Mouse (Mus musculus): ENCODE measurements around the gene Fcgr1. TPM values are rescaled to one million over a fixed set of nuclear protein-coding genes. Genes with fewer than 3 reads are reported as not detected.
"Not testable (repeated sequence)": the region's sequence is repeated elsewhere in the genome, so short reads cannot be mapped to it uniquely, and the experiment has no call there.

Gene Fcgr1
- total and polyA plus RNA-seq, 2 experiments = 2.2 to 3.7 TPM

- H3K27ac ChIP-seq (replicated peaks; ENCODE audit: insufficient read depth, low read depth, low read length) = no peak overlapping the region
- WGBS = 90% methylated on average over 5 of the region's 5 CpGs
- no peaks in the 10 kb centered on the region for H3K79me2 ChIP-seq (ENCODE audit: control insufficient read depth, insufficient read depth, low read length)
- H3K36me3 ChIP-seq (ENCODE audit: control insufficient read depth, insufficient read depth, low read length) = no peaks in the 10 kb centered on the region
- no peak overlapping the region for H3K9ac ChIP-seq (ENCODE audit: low read depth, low read length)
- H3K4me1 ChIP-seq (ENCODE audit: control insufficient read depth, insufficient read depth, low read length) = no peaks in the 10 kb centered on the region
- TF ChIP-seq POLR2A (IDR thresholded peaks at IDR 0.05; ENCODE audit: extremely low read depth, insufficient read depth, low read length) (no peak), CTCF (IDR thresholded peaks at IDR 0.05; ENCODE audit: low read depth, low read length) (no peak)
- H3K27me3 ChIP-seq (ENCODE audit: control insufficient read depth, insufficient read depth, low read length) = no peaks in the 10 kb centered on the region
- H3K4me3 ChIP-seq (ENCODE audit: insufficient read depth, low read depth, low read length) = no peak overlapping the region
- no peak for DNase-seq (ENCODE audit: extremely low read depth, low read depth, low spot score)
These were observed 8.3 kb upstream of the Fcgr1 start for GRCm38 (mm10) chr3:96302076-96302475.

GRCm38 (mm10) chr3:96300706-96301529, 7.1 kb upstream of the Fcgr1 start:
- peak overlapping the region; percentile 71 for H3K27ac ChIP-seq (replicated peaks; ENCODE audit: insufficient read depth, low read depth, low read length)
- 59% methylated on average over 26 of the region's 26 CpGs for WGBS
- H3K4me1 ChIP-seq (ENCODE audit: control insufficient read depth, insufficient read depth, low read length) = no peaks in the 10 kb centered on the region
- DNase-seq (ENCODE audit: extremely low read depth, low read depth, low spot score) = peak; percentile 51
- 0 out of 2 replicates have a peak, but pooled peaks cover 2% of the 10 kb centered on the region for H3K27me3 ChIP-seq (ENCODE audit: control insufficient read depth, insufficient read depth, low read length)
- TF ChIP-seq CTCF (IDR thresholded peaks at IDR 0.05; ENCODE audit: low read depth, low read length) (no peak), POLR2A (IDR thresholded peaks at IDR 0.05; ENCODE audit: extremely low read depth, insufficient read depth, low read length) (no peak)
- no peaks in the 10 kb centered on the region for H3K36me3 ChIP-seq (ENCODE audit: control insufficient read depth, insufficient read depth, low read length)
- peak overlapping the region; percentile 34 for H3K9ac ChIP-seq (ENCODE audit: low read depth, low read length)
- no peaks in the 10 kb centered on the region for H3K79me2 ChIP-seq (ENCODE audit: control insufficient read depth, insufficient read depth, low read length)
- H3K4me3 ChIP-seq (ENCODE audit: insufficient read depth, low read depth, low read length) = peak overlapping the region; percentile 11

- Histone ChIP-seq H3K79me2 (ENCODE audit: control insufficient read depth, insufficient read depth, low read length) (no peaks in the 10 kb centered on the region), H3K27me3 (ENCODE audit: control insufficient read depth, insufficient read depth, low read length) (0 out of 2 replicates have a peak, but pooled peaks cover 2% of the 10 kb centered on the region), H3K36me3 (ENCODE audit: control insufficient read depth, insufficient read depth, low read length) (no peaks in the 10 kb centered on the region), H3K4me3 (ENCODE audit: insufficient read depth, low read depth, low read length) (no peak overlapping the region), H3K9ac (ENCODE audit: low read depth, low read length) (no peak overlapping the region), H3K27ac (replicated peaks; ENCODE audit: insufficient read depth, low read depth, low read length) (no peak overlapping the region), H3K4me1 (ENCODE audit: control insufficient read depth, insufficient read depth, low read length) (no peaks in the 10 kb centered on the region)
- 98% methylated on average over 2 of the region's 2 CpGs for WGBS
- DNase-seq (ENCODE audit: extremely low read depth, low read depth, low spot score) = no peak
- TF ChIP-seq CTCF (IDR thresholded peaks at IDR 0.05; ENCODE audit: low read depth, low read length) (no peak), POLR2A (IDR thresholded peaks at IDR 0.05; ENCODE audit: extremely low read depth, insufficient read depth, low read length) (no peak)
These were observed 5.8 kb upstream of the Fcgr1 start for GRCm38 (mm10) chr3:96299562-96299961.

- WGBS = 93% methylated on average over 4 of the region's 4 CpGs
- H3K4me3 ChIP-seq (ENCODE audit: insufficient read depth, low read depth, low read length) = no peak overlapping the region
- H3K27me3 ChIP-seq (ENCODE audit: control insufficient read depth, insufficient read depth, low read length) = 0 out of 2 replicates have a peak, but pooled peaks cover 2% of the 10 kb centered on the region
- H3K27ac ChIP-seq (replicated peaks; ENCODE audit: insufficient read depth, low read depth, low read length) = no peak overlapping the region
- no peak for DNase-seq (ENCODE audit: extremely low read depth, low read depth, low spot score)
- H3K9ac ChIP-seq (ENCODE audit: low read depth, low read length) = no peak overlapping the region
- no peaks in the 10 kb centered on the region for H3K79me2 ChIP-seq (ENCODE audit: control insufficient read depth, insufficient read depth, low read length)
- H3K36me3 ChIP-seq (ENCODE audit: control insufficient read depth, insufficient read depth, low read length) = no peaks in the 10 kb centered on the region
- no peaks in the 10 kb centered on the region for H3K4me1 ChIP-seq (ENCODE audit: control insufficient read depth, insufficient read depth, low read length)
- TF ChIP-seq POLR2A (IDR thresholded peaks at IDR 0.05; ENCODE audit: extremely low read depth, insufficient read depth, low read length) (no peak), CTCF (IDR thresholded peaks at IDR 0.05; ENCODE audit: low read depth, low read length) (no peak)
These were observed 4.6 kb upstream of the Fcgr1 start for GRCm38 (mm10) chr3:96298360-96298759.

GRCm38 (mm10) chr3:96293368-96293767, 401 bp downstream of the Fcgr1 start:
- Histone ChIP-seq H3K36me3 (ENCODE audit: control insufficient read depth, insufficient read depth, low read length) (no peaks in the 10 kb centered on the region), H3K4me3 (ENCODE audit: insufficient read depth, low read depth, low read length) (no peak overlapping the region), H3K4me1 (ENCODE audit: control insufficient read depth, insufficient read depth, low read length) (no peaks in the 10 kb centered on the region), H3K27ac (replicated peaks; ENCODE audit: insufficient read depth, low read depth, low read length) (peak overlapping the region; percentile 51; the same call in 1 of the 2 replicates), H3K9ac (ENCODE audit: low read depth, low read length) (no peak overlapping the region), H3K79me2 (ENCODE audit: control insufficient read depth, insufficient read depth, low read length) (no peaks in the 10 kb centered on the region), H3K27me3 (ENCODE audit: control insufficient read depth, insufficient read depth, low read length) (0 out of 2 replicates have a peak, but pooled peaks cover 2% of the 10 kb centered on the region)
- 56% methylated on average over 5 of the region's 5 CpGs for WGBS
- TF ChIP-seq POLR2A (IDR thresholded peaks at IDR 0.05; ENCODE audit: extremely low read depth, insufficient read depth, low read length) = no peak
- no peak for TF ChIP-seq CTCF (IDR thresholded peaks at IDR 0.05; ENCODE audit: low read depth, low read length)
- DNase-seq (ENCODE audit: extremely low read depth, low read depth, low spot score) = no peak

DNA sequence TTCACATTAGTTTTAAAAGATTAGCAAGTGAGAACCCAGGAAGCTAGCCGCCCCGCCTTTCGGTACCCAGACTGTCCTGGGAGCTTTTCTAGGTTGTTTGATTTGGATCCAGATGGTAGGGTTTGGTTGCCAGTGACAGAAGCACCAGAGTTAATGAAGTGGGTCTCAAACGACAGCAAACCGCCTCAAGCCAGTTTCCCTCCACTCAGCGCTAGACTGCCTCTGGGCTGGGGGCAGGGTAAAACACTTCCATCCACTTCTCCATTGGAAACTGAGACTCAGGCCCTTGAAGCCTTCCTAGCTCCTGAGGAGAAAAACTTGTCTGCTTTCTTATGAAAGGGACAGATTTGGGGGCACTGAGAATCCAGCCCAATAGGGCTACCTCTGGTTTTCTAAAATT, 1.1 kb downstream of the Fcgr1 start:
- H3K4me3 ChIP-seq (ENCODE audit: insufficient read depth, low read depth, low read length) = no peak overlapping the region; the same call in 1 of the 2 replicates
- no peaks in the 10 kb centered on the region for H3K4me1 ChIP-seq (ENCODE audit: control insufficient read depth, insufficient read depth, low read length)
- H3K27ac ChIP-seq (replicated peaks; ENCODE audit: insufficient read depth, low read depth, low read length) = no peak overlapping the region
- no peak for DNase-seq (ENCODE audit: extremely low read depth, low read depth, low spot score)
- no peak overlapping the region for H3K9ac ChIP-seq (ENCODE audit: low read depth, low read length)
- H3K27me3 ChIP-seq (ENCODE audit: control insufficient read depth, insufficient read depth, low read length) = 0 out of 2 replicates have a peak, but pooled peaks cover 2% of the 10 kb centered on the region
- 82% methylated on average over 6 of the region's 6 CpGs for WGBS
- no peak for TF ChIP-seq CTCF (IDR thresholded peaks at IDR 0.05; ENCODE audit: low read depth, low read length)
- TF ChIP-seq POLR2A (IDR thresholded peaks at IDR 0.05; ENCODE audit: extremely low read depth, insufficient read depth, low read length) = no peak
- no peaks in the 10 kb centered on the region for H3K79me2 ChIP-seq (ENCODE audit: control insufficient read depth, insufficient read depth, low read length)
- H3K36me3 ChIP-seq (ENCODE audit: control insufficient read depth, insufficient read depth, low read length) = no peaks in the 10 kb centered on the region

GRCm38 (mm10) chr3:96290727-96291126, 3.0 kb downstream of the Fcgr1 start:
- not testable (repeated sequence) for H3K27me3 ChIP-seq (ENCODE audit: control insufficient read depth, insufficient read depth, low read length); H3K27ac ChIP-seq (replicated peaks; ENCODE audit: insufficient read depth, low read depth, low read length); H3K79me2 ChIP-seq (ENCODE audit: control insufficient read depth, insufficient read depth, low read length); DNase-seq (ENCODE audit: extremely low read depth, low read depth, low spot score); H3K4me1 ChIP-seq (ENCODE audit: control insufficient read depth, insufficient read depth, low read length); H3K9ac ChIP-seq (ENCODE audit: low read depth, low read length); H3K36me3 ChIP-seq (ENCODE audit: control insufficient read depth, insufficient read depth, low read length); H3K4me3 ChIP-seq (ENCODE audit: insufficient read depth, low read depth, low read length)
- 92% methylated on average over 3 of the region's 3 CpGs for WGBS
